8 mouse cellular contexts compared by ENCODE assay signal in the genomic region with DNA sequence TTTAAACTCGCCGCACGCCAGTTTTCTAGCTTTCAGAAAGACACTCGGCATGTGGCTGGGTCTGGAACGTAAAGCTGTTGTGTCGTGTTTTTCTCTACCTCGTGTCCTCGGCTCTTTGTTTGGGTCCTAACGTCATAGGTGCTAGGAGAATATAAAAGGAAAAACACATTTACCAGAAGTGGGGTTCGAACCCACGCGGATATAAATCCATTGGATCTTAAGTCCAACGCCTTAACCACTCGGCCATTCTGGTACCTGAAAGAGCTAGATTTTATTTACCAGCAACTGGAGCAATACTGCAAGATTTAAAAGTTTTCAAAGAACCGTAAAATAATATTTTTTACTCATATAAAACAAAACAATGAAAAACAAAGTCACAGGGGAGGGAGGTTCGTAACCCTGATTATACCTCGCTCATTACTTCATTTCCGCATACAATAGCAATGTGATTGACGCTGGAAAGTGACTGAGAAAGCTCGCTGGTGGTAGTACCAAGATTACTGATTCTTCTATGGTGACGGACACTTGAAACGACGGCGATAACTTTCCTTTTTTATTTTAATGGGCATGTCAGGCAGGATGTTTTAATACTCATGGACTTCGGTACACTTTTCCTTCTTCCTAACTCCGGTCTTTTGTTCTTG. TPM values are rescaled to one million over a fixed set of nuclear protein-coding genes. Genes with fewer than 3 reads are reported as not detected.
DNase-seq lines count a peak whose midpoint lies in the region; ATAC-seq and TF ChIP-seq lines count a peak whose summit lies in the region.

No protein-coding gene starts in this region.

- peak overlapping the region; percentile 63 for H3K4me2 ChIP-seq in heart, embryonic 11.5 days
- H3K4me2 ChIP-seq in kidney, embryonic 15.5 days: peak overlapping the region; percentile 76

- no peak for TF ChIP-seq CTCF in bone marrow, adult 2 months (IDR thresholded peaks at IDR 0.05; ENCODE audit: control insufficient read depth, insufficient read depth, low read length)

- DNase-seq in B cell, adult 2 months: peak; percentile 85 to 88
- peak; percentile 79 for DNase-seq in liver
- peak; percentile 58 to 75 for DNase-seq in monocyte, adult 2 months (ENCODE audit: low read depth in 1 of 2, low spot score in 2 of 2)
- peak; percentile 53 to 77 for DNase-seq in spleen, postnatal 36 days (ENCODE audit: low spot score in 2 of 2)

- H3K27ac ChIP-seq in bone marrow, adult 2 months (ENCODE audit: control insufficient read depth, insufficient read depth, low read depth, low read length, poor library complexity): no peak overlapping the region; the same call in 1 of the 2 replicates
- peak overlapping the region; percentile 80 for H3K27ac ChIP-seq in heart, embryonic 11.5 days (ENCODE audit: low read depth, low read length)
- peak overlapping the region; percentile 93 for H3K27ac ChIP-seq in kidney, embryonic 15.5 days

- peak; percentile 32 for ATAC-seq in erythroblast, adult 5-6 weeks (replicated peaks; ENCODE audit: low FRiP score, poor library complexity, severe bottlenecking)
- peak; percentile 63 for ATAC-seq in heart, embryonic 11.5 days (replicated peaks; ENCODE audit: insufficient number of reproducible peaks, low FRiP score, low TSS enrichment)
- peak; percentile 40 for ATAC-seq in kidney, embryonic 15.5 days (replicated peaks; ENCODE audit: low FRiP score)

- no peaks in the 10 kb centered on the region for H3K36me3 ChIP-seq in heart, embryonic 11.5 days (ENCODE audit: control insufficient read depth, insufficient read depth, low read length)
- no peaks in the 10 kb centered on the region for H3K36me3 ChIP-seq in kidney, embryonic 15.5 days

- TF ChIP-seq POLR2A in bone marrow, adult 2 months (IDR thresholded peaks at IDR 0.05; ENCODE audit: borderline replicate concordance, control insufficient read depth, low read depth, low read length): no peak

- no peaks in the 10 kb centered on the region for H3K9me3 ChIP-seq in heart, embryonic 11.5 days (replicated peaks; ENCODE audit: control insufficient read depth, low read length)
- H3K9me3 ChIP-seq in kidney, embryonic 15.5 days (replicated peaks): no peaks in the 10 kb centered on the region

- H3K9ac ChIP-seq in heart, embryonic 11.5 days (ENCODE audit: low read depth, low read length): peak overlapping the region; percentile 78
- peak overlapping the region; percentile 61 for H3K9ac ChIP-seq in kidney, embryonic 15.5 days

- H3K4me1 ChIP-seq in bone marrow, adult 2 months (ENCODE audit: control insufficient read depth, insufficient read depth, low read length): no peaks in the 10 kb centered on the region; the same call in 1 of the 2 replicates
- peaks cover 2% of the 10 kb centered on the region for H3K4me1 ChIP-seq in heart, embryonic 11.5 days (ENCODE audit: control insufficient read depth, insufficient read depth, low read length)
- H3K4me1 ChIP-seq in kidney, embryonic 15.5 days: peaks cover 20% of the 10 kb centered on the region

- WGBS in bone marrow, adult 2 months: under 1% methylated on average over 26 of the region's 26 CpGs
- WGBS in heart, embryonic 11.5 days (ENCODE audit: insufficient replicate concordance): under 1% methylated on average over 26 of the region's 26 CpGs
- WGBS in kidney, embryonic 15.5 days: under 1% methylated on average over 26 of the region's 26 CpGs

- peak overlapping the region; percentile 74 for H3K4me3 ChIP-seq in bone marrow, adult 2 months (replicated peaks; ENCODE audit: control insufficient read depth, low read depth, low read length)
- H3K4me3 ChIP-seq in heart, embryonic 11.5 days (ENCODE audit: low read depth, low read length): peak overlapping the region; percentile 66
- H3K4me3 ChIP-seq in kidney, embryonic 15.5 days (replicated peaks): peak overlapping the region; percentile 72

- H3K27me3 ChIP-seq in heart, embryonic 11.5 days (ENCODE audit: control insufficient read depth, insufficient read depth, low read length): no peaks in the 10 kb centered on the region
- H3K27me3 ChIP-seq in kidney, embryonic 15.5 days: no peaks in the 10 kb centered on the region

RNA-seq across cellular contexts. Expression of a gene that starts 30.1 kb away (rescaled TPM):
- polyA plus RNA-seq in bone marrow, adult 2 months (2011; ENCODE audit: insufficient read depth, insufficient read length, low replicate concordance, missing spikeins): not detected in 2 replicates
- total RNA-seq in erythroblast, adult 5-6 weeks (2015; ENCODE audit: low replicate concordance): not detected in 2 replicates
- not detected in 2 replicates for total RNA-seq in erythroblast, adult 5-6 weeks (2017; ENCODE audit: low replicate concordance)
- not detected in 2 replicates for polyA plus RNA-seq in heart, embryonic 11.5 days (2014; fragmentation: Nextera tagmentation; extraction: Ambion mirVana)
- not detected in 2 replicates for polyA plus RNA-seq in kidney, embryonic 15.5 days (2015; fragmentation: Nextera tagmentation; extraction: Ambion mirVana)

RNA-seq across cellular contexts. Expression of a gene that starts 45.3 kb away (rescaled TPM):
- 14.4 and 15.7 TPM in 2 replicates for polyA plus RNA-seq in bone marrow, adult 2 months (2011; ENCODE audit: insufficient read depth, insufficient read length, low replicate concordance, missing spikeins)
- total RNA-seq in erythroblast, adult 5-6 weeks (2015; ENCODE audit: low replicate concordance): 7.1 and 10.6 TPM in 2 replicates
- 12.7 and 14.8 TPM in 2 replicates for total RNA-seq in erythroblast, adult 5-6 weeks (2017; ENCODE audit: low replicate concordance)
- polyA plus RNA-seq in heart, embryonic 11.5 days (2014; fragmentation: Nextera tagmentation; extraction: Ambion mirVana): 8.6 and 11.8 TPM in 2 replicates
- polyA plus RNA-seq in kidney, embryonic 15.5 days (2015; fragmentation: Nextera tagmentation; extraction: Ambion mirVana): 3.9 and 4.2 TPM in 2 replicates

RNA-seq across cellular contexts. Expression of a gene that starts 51.4 kb away (rescaled TPM):
- not detected in 2 replicates for polyA plus RNA-seq in bone marrow, adult 2 months (2011; ENCODE audit: insufficient read depth, insufficient read length, low replicate concordance, missing spikeins)
- total RNA-seq in erythroblast, adult 5-6 weeks (2015; ENCODE audit: low replicate concordance): not detected in 2 replicates
- not detected in 2 replicates for total RNA-seq in erythroblast, adult 5-6 weeks (2017; ENCODE audit: low replicate concordance)
- not detected in 2 replicates for polyA plus RNA-seq in heart, embryonic 11.5 days (2014; fragmentation: Nextera tagmentation; extraction: Ambion mirVana)
- polyA plus RNA-seq in kidney, embryonic 15.5 days (2015; fragmentation: Nextera tagmentation; extraction: Ambion mirVana): not detected in 2 replicates
